Mouse (Mus musculus) kidney, embryonic 16.5 days (tissue): ENCODE measurements at regions not wholly inside any gene's neighbourhood (a gene's known extent, or its start where the extent isn't known, plus 50 kb on each side); places are given as distances from the start of the nearest gene placed in this dataset.

ENCODE experiments used
- ATAC-seq: fragments of 200-750 bp; cut with Nextera tagmentation; 2 replicates; pipeline ENCODE4 v1.8.0; 2017; ENCODE audit warnings: moderate TSS enrichment; ENCODE audit not compliant: low FRiP score, low TSS enrichment
- H3K27ac ChIP-seq: fragments of 300-500 bp; sonication (generic); 2 replicates; pipeline ENCODE4 v1.5.1; 2014; ENCODE audit warnings: low read length
- H3K27me3 ChIP-seq: fragments of 300-500 bp; sonication (generic); 2 replicates; pipeline ENCODE4 v1.6.1; 2014; ENCODE audit warnings: low read length, control low read depth, mixed read lengths; ENCODE audit not compliant: insufficient read depth
- H3K36me3 ChIP-seq: fragments of 300-500 bp; sonication (generic); 2 replicates; pipeline ENCODE4 v1.6.1; 2014; ENCODE audit warnings: low read length, control low read depth, mixed read lengths; ENCODE audit not compliant: insufficient read depth
- H3K4me1 ChIP-seq: fragments of 300-500 bp; sonication (generic); 2 replicates; pipeline ENCODE4 v1.6.1; 2014; ENCODE audit warnings: low read length, control low read depth, mixed read lengths; ENCODE audit not compliant: insufficient read depth
- H3K4me2 ChIP-seq: fragments of 300-500 bp; sonication (generic); replicated peaks from 2 replicates; pipeline ENCODE4 v1.6.1; 2014; ENCODE audit warnings: low read depth, low read length
- H3K4me3 ChIP-seq: fragments of 300-500 bp; sonication (generic); 2 replicates; pipeline ENCODE4 v1.5.1; 2014; ENCODE audit warnings: mild to moderate bottlenecking, low read length
- H3K9ac ChIP-seq: fragments of 300-500 bp; sonication (generic); replicated peaks from 2 replicates; pipeline ENCODE4 v1.6.1; 2014; ENCODE audit warnings: low read length
- H3K9me3 ChIP-seq: fragments of 300-500 bp; sonication (generic); 2 replicates; pipeline ENCODE4 v1.6.1; 2016; ENCODE audit warnings: low read length, control low read depth
- WGBS: fragments of 180-500 bp; shearing (Covaris S2); extraction: QIAGEN DNeasy Blood & Tissue Kit; methylation state at CpG from one replicate; pipeline ENCODE4 v1.1.7; 2014; 5-methylcytosine and 5-hydroxymethylcytosine counted together

- Histone ChIP-seq H3K4me1 (peaks cover 15% of the 10 kb centered on the region; the same call in 1 of the 2 replicates), H3K27me3 (no peaks in the 10 kb centered on the region), H3K9me3 (no peaks in the 10 kb centered on the region), H3K4me3 (no peak overlapping the region), H3K4me2 (no peak overlapping the region), H3K27ac (no peak overlapping the region), H3K9ac (no peak overlapping the region), H3K36me3 (no peaks in the 10 kb centered on the region)
- WGBS, result 59% methylated on average over 8 of the region's 8 CpGs
- no peak for ATAC-seq
Measured at GRCm38 (mm10) chr13:111946811-111947210, 138.0 kb upstream of the Map3k1 start.

- no peak overlapping the region for H3K9ac ChIP-seq
- H3K36me3 ChIP-seq, result no peaks in the 10 kb centered on the region
- 52% methylated on average over 3 of the region's 3 CpGs for WGBS
- no peak for ATAC-seq
- no peaks in the 10 kb centered on the region for H3K9me3 ChIP-seq
- no peaks in the 10 kb centered on the region for H3K27me3 ChIP-seq
- no peak overlapping the region for H3K4me3 ChIP-seq
- H3K4me1 ChIP-seq, result peaks cover 14% of the 10 kb centered on the region; the same call in 1 of the 2 replicates
- H3K27ac ChIP-seq, result no peak overlapping the region
- H3K4me2 ChIP-seq, result no peak overlapping the region
Measured at GRCm38 (mm10) chr13:111948395-111948794, 139.6 kb upstream of the Map3k1 start.

GRCm38 (mm10) chr13:111950042-111950441, 141.2 kb upstream of the Map3k1 start:
- peaks cover 18% of the 10 kb centered on the region for H3K4me1 ChIP-seq
- H3K4me3 ChIP-seq, result no peak overlapping the region
- no peak overlapping the region for H3K9ac ChIP-seq
- H3K9me3 ChIP-seq, result no peaks in the 10 kb centered on the region
- WGBS, result 91% methylated on average over 1 of the region's 1 CpGs
- no peak overlapping the region for H3K27ac ChIP-seq
- ATAC-seq, result no peak
- no peaks in the 10 kb centered on the region for H3K36me3 ChIP-seq
- no peaks in the 10 kb centered on the region for H3K27me3 ChIP-seq
- H3K4me2 ChIP-seq, result no peak overlapping the region

GRCm38 (mm10) chr13:111953860-111954519, 145.2 kb upstream of the Map3k1 start:
- H3K36me3 ChIP-seq, result no peaks in the 10 kb centered on the region
- no peak overlapping the region for H3K4me3 ChIP-seq
- H3K4me1 ChIP-seq, result peaks cover 14% of the 10 kb centered on the region
- H3K27ac ChIP-seq, result peak overlapping the region; percentile 83
- H3K9ac ChIP-seq, result peak overlapping the region; percentile 38; the same call in 1 of the 2 replicates
- no peaks in the 10 kb centered on the region for H3K27me3 ChIP-seq
- WGBS, result 42% methylated on average over 8 of the region's 8 CpGs
- no peak overlapping the region for H3K4me2 ChIP-seq
- no peak for ATAC-seq
- no peaks in the 10 kb centered on the region for H3K9me3 ChIP-seq

- 8% methylated on average over 6 of the region's 6 CpGs for WGBS
- peak overlapping the region; percentile 29 for H3K4me2 ChIP-seq
Measured at GRCm38 (mm10) chr13:111954520-111954884, 145.7 kb upstream of the Map3k1 start.

GRCm38 (mm10) chr13:111957118-111957517, 148.3 kb upstream of the Map3k1 start:
- WGBS, result 63% methylated on average over 3 of the region's 3 CpGs
- no peak for ATAC-seq
- no peak overlapping the region for H3K9ac ChIP-seq
- no peaks in the 10 kb centered on the region for H3K9me3 ChIP-seq
- peaks cover 29% of the 10 kb centered on the region for H3K4me1 ChIP-seq
- no peak overlapping the region for H3K27ac ChIP-seq
- no peak overlapping the region for H3K4me3 ChIP-seq
- H3K27me3 ChIP-seq, result no peaks in the 10 kb centered on the region
- H3K36me3 ChIP-seq, result no peaks in the 10 kb centered on the region
- H3K4me2 ChIP-seq, result no peak overlapping the region

More at GRCm38 (mm10) chr13:111954520-111954884, 145.7 kb upstream of the Map3k1 start:
- no peak overlapping the region for H3K4me3 ChIP-seq
- no peaks in the 10 kb centered on the region for H3K9me3 ChIP-seq
- H3K27me3 ChIP-seq, result no peaks in the 10 kb centered on the region
- H3K27ac ChIP-seq, result peak overlapping the region; percentile 83
- H3K9ac ChIP-seq, result peak overlapping the region; percentile 38; the same call in 1 of the 2 replicates
- no peaks in the 10 kb centered on the region for H3K36me3 ChIP-seq
- ATAC-seq, result peak; percentile 70
- peaks cover 14% of the 10 kb centered on the region for H3K4me1 ChIP-seq

GRCm38 (mm10) chr13:111957674-111958273, 149.0 kb upstream of the Map3k1 start:
- 91% methylated on average over 11 of the region's 11 CpGs for WGBS
- no peaks in the 10 kb centered on the region for H3K36me3 ChIP-seq
- H3K9ac ChIP-seq, result no peak overlapping the region
- H3K27me3 ChIP-seq, result no peaks in the 10 kb centered on the region
- H3K4me3 ChIP-seq, result no peak overlapping the region
- no peaks in the 10 kb centered on the region for H3K9me3 ChIP-seq
- H3K4me1 ChIP-seq, result peaks cover 31% of the 10 kb centered on the region
- H3K4me2 ChIP-seq, result no peak overlapping the region
- H3K27ac ChIP-seq, result no peak overlapping the region
- no peak for ATAC-seq

- Histone ChIP-seq H3K36me3 (no peaks in the 10 kb centered on the region), H3K4me2 (no peak overlapping the region), H3K9me3 (no peaks in the 10 kb centered on the region), H3K9ac (no peak overlapping the region), H3K4me1 (peaks cover 38% of the 10 kb centered on the region), H3K27me3 (no peaks in the 10 kb centered on the region), H3K27ac (no peak overlapping the region), H3K4me3 (no peak overlapping the region)
- ATAC-seq, result no peak
- 97% methylated on average over 1 of the region's 1 CpGs for WGBS
Measured at GRCm38 (mm10) chr13:111958421-111958820, 149.6 kb upstream of the Map3k1 start.

- Histone ChIP-seq H3K4me2 (no peak overlapping the region), H3K4me3 (no peak overlapping the region), H3K9me3 (no peaks in the 10 kb centered on the region), H3K36me3 (no peaks in the 10 kb centered on the region), H3K27me3 (no peaks in the 10 kb centered on the region), H3K27ac (no peak overlapping the region), H3K4me1 (peaks cover 27% of the 10 kb centered on the region), H3K9ac (no peak overlapping the region)
- 98% methylated on average over 2 of the region's 2 CpGs for WGBS
- ATAC-seq, result no peak
Measured at GRCm38 (mm10) chr13:111960036-111960435, 151.2 kb upstream of the Map3k1 start.

- Histone ChIP-seq H3K4me3 (no peak overlapping the region), H3K9me3 (no peaks in the 10 kb centered on the region), H3K27ac (peak overlapping the region; percentile 90), H3K4me1 (peaks cover 38% of the 10 kb centered on the region), H3K27me3 (no peaks in the 10 kb centered on the region), H3K9ac (no peak overlapping the region), H3K4me2 (peak overlapping the region; percentile 8; the same call in 1 of the 2 replicates), H3K36me3 (no peaks in the 10 kb centered on the region)
- WGBS, result 36% methylated on average over 6 of the region's 6 CpGs
- ATAC-seq, result peak; percentile 80
Measured at GRCm38 (mm10) chr13:111961423-111961822, 152.6 kb upstream of the Map3k1 start.
